Mouse (Mus musculus): ENCODE measurements at regions not wholly inside any gene's neighbourhood (a gene's known extent, or its start where the extent isn't known, plus 50 kb on each side); places are given as distances from the start of the nearest gene placed in this dataset.

- no peak for TF ChIP-seq CTCF (IDR thresholded peaks at IDR 0.05)
- no peak for TF ChIP-seq EP300 (IDR thresholded peaks at IDR 0.05)
Observed at GRCm38 (mm10) chr15:31999553-31999952, 177.5 kb upstream of the Tas2r119 start.

Measured in lung, postnatal 0 days (tissue).